Mouse (Mus musculus): ENCODE results near the gene Polr2i. TPM values are rescaled to one million over a fixed set of nuclear protein-coding genes. Genes with fewer than 3 reads are reported as not detected.

Polr2i gene
- total and polyA plus RNA-seq, 2 experiments from 2014 or later = 112 to 799 TPM

- Histone ChIP-seq H3K36me3 (replicated peaks; ENCODE audit: control insufficient read depth, insufficient read depth, low read length) (no peaks in the 10 kb centered on the region), H3K9me3 (replicated peaks; ENCODE audit: control insufficient read depth, low read length) (no peaks in the 10 kb centered on the region), H3K9ac (replicated peaks; ENCODE audit: low read depth, low read length) (no peak overlapping the region), H3K27me3 (ENCODE audit: control insufficient read depth, insufficient read depth, low read length) (no peaks in the 10 kb centered on the region), H3K4me2 (ENCODE audit: low read depth, low read length) (no peak overlapping the region), H3K4me1 (ENCODE audit: control insufficient read depth, insufficient read depth) (0 out of 2 replicates have a peak, but pooled peaks cover 9% of the 10 kb centered on the region), H3K4me3 (ENCODE audit: low read depth, low read length) (no peak overlapping the region), H3K27ac (ENCODE audit: low read depth) (no peak overlapping the region)
- TF ChIP-seq EP300 (IDR thresholded peaks at IDR 0.05; ENCODE audit: low read depth) (no peak), CTCF (IDR thresholded peaks at IDR 0.05; ENCODE audit: low read depth) (no peak)
- ATAC-seq (ENCODE audit: insufficient read depth, low read depth) (no peak), DNase-seq (ENCODE audit: low spot score) (no peak)
- WGBS = 70% methylated on average over 2 of the region's 2 CpGs
These were observed 14.5 kb upstream of the Polr2i start for GRCm38 (mm10) chr7:30217277-30217676.

DNA sequence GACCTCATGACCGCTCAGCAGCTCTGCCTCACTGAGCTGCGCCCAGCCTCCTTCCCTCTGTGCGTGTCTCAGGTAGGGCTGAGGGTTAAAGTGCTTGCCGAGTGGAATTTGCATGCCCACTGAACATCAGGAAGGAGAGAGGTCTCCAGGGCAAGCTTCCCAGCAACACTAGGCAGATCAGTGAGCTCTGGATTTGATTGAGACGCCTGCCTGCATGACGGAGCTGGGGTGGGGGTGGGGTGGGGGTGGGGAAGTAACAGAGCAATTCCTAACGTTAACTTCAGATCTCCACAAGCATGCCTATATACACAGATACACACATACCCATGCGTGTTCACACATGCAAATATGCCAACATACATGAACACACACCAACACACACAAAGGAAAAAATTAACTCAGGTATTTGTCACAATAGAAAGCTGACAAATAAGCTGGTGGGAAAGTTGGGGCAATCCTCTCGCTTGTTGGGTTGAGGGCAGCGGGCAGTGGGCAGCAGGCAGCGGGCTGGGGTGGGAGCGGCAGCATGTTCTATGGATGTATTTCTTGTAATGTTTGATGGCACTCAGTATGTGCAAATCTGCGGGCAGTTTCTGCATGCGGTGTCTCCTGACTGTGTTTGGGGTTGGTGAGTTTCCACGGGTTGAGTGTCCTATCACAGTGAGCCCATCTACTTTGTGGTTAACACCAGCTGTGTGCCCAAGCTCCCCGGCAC, 12.3 kb upstream of the Polr2i start:
- DNase-seq (ENCODE audit: low spot score) = peak; percentile 65
- 2% methylated on average over 16 of the region's 16 CpGs for WGBS
- H3K4me2 ChIP-seq (ENCODE audit: low read depth, low read length) = peak overlapping the region; percentile 94
- peak overlapping the region; percentile 72 for H3K9ac ChIP-seq (replicated peaks; ENCODE audit: low read depth, low read length)
- no peaks in the 10 kb centered on the region for H3K27me3 ChIP-seq (ENCODE audit: control insufficient read depth, insufficient read depth, low read length)
- peaks cover 10% of the 10 kb centered on the region for H3K36me3 ChIP-seq (replicated peaks; ENCODE audit: control insufficient read depth, insufficient read depth, low read length)
- peak overlapping the region; percentile 73 for H3K27ac ChIP-seq (ENCODE audit: low read depth)
- peak overlapping the region; percentile 54 for H3K4me3 ChIP-seq (ENCODE audit: low read depth, low read length)
- TF ChIP-seq CTCF (IDR thresholded peaks at IDR 0.05; ENCODE audit: low read depth) (no peak), EP300 (IDR thresholded peaks at IDR 0.05; ENCODE audit: low read depth) (no peak)
- 0 out of 2 replicates have a peak, but pooled peaks cover 9% of the 10 kb centered on the region for H3K4me1 ChIP-seq (ENCODE audit: control insufficient read depth, insufficient read depth)
- H3K9me3 ChIP-seq (replicated peaks; ENCODE audit: control insufficient read depth, low read length) = no peaks in the 10 kb centered on the region
- peak; percentile 67 for ATAC-seq (ENCODE audit: insufficient read depth, low read depth)

- no peak for TF ChIP-seq CTCF (IDR thresholded peaks at IDR 0.05; ENCODE audit: low read depth)
- TF ChIP-seq EP300 (IDR thresholded peaks at IDR 0.05; ENCODE audit: low read depth) = no peak
- no peaks in the 10 kb centered on the region for H3K27me3 ChIP-seq (ENCODE audit: control insufficient read depth, insufficient read depth, low read length)
- H3K4me2 ChIP-seq (ENCODE audit: low read depth, low read length) = peak overlapping the region; percentile 94
- DNase-seq (ENCODE audit: low spot score) (peak; percentile 46), ATAC-seq (ENCODE audit: insufficient read depth, low read depth) (peak; percentile 34; the same call in 1 of the 2 replicates)
- H3K9ac ChIP-seq (replicated peaks; ENCODE audit: low read depth, low read length) = peak overlapping the region; percentile 72
- peak overlapping the region; percentile 73 for H3K27ac ChIP-seq (ENCODE audit: low read depth)
- 0 out of 2 replicates have a peak, but pooled peaks cover 9% of the 10 kb centered on the region for H3K4me1 ChIP-seq (ENCODE audit: control insufficient read depth, insufficient read depth)
- WGBS = 20% methylated on average over 11 of the region's 11 CpGs
- H3K36me3 ChIP-seq (replicated peaks; ENCODE audit: control insufficient read depth, insufficient read depth, low read length) = peaks cover 12% of the 10 kb centered on the region
- peak overlapping the region; percentile 54 for H3K4me3 ChIP-seq (ENCODE audit: low read depth, low read length)
- H3K9me3 ChIP-seq (replicated peaks; ENCODE audit: control insufficient read depth, low read length) = no peaks in the 10 kb centered on the region
These were observed 11.8 kb upstream of the Polr2i start for GRCm38 (mm10) chr7:30220008-30220356.

GRCm38 (mm10) chr7:30221433-30221832, 10.3 kb upstream of the Polr2i start:
- no peak overlapping the region for H3K9ac ChIP-seq (replicated peaks; ENCODE audit: low read depth, low read length)
- peaks cover 21% of the 10 kb centered on the region for H3K36me3 ChIP-seq (replicated peaks; ENCODE audit: control insufficient read depth, insufficient read depth, low read length)
- no peak overlapping the region for H3K27ac ChIP-seq (ENCODE audit: low read depth)
- DNase-seq (ENCODE audit: low spot score) = no peak
- ATAC-seq (ENCODE audit: insufficient read depth, low read depth) = no peak
- H3K4me1 ChIP-seq (ENCODE audit: control insufficient read depth, insufficient read depth) = 0 out of 2 replicates have a peak, but pooled peaks cover 9% of the 10 kb centered on the region
- H3K27me3 ChIP-seq (ENCODE audit: control insufficient read depth, insufficient read depth, low read length) = no peaks in the 10 kb centered on the region
- no peak overlapping the region for H3K4me2 ChIP-seq (ENCODE audit: low read depth, low read length)
- TF ChIP-seq EP300 (IDR thresholded peaks at IDR 0.05; ENCODE audit: low read depth) = no peak
- TF ChIP-seq CTCF (IDR thresholded peaks at IDR 0.05; ENCODE audit: low read depth) = no peak
- 83% methylated on average over 3 of the region's 3 CpGs for WGBS
- no peak overlapping the region for H3K4me3 ChIP-seq (ENCODE audit: low read depth, low read length)
- H3K9me3 ChIP-seq (replicated peaks; ENCODE audit: control insufficient read depth, low read length) = no peaks in the 10 kb centered on the region

- 89% methylated on average over 5 of the region's 5 CpGs for WGBS
- Histone ChIP-seq H3K36me3 (replicated peaks; ENCODE audit: control insufficient read depth, insufficient read depth, low read length) (peaks cover 29% of the 10 kb centered on the region), H3K4me1 (ENCODE audit: control insufficient read depth, insufficient read depth) (0 out of 2 replicates have a peak, but pooled peaks cover 9% of the 10 kb centered on the region), H3K4me3 (ENCODE audit: low read depth, low read length) (no peak overlapping the region), H3K27me3 (ENCODE audit: control insufficient read depth, insufficient read depth, low read length) (no peaks in the 10 kb centered on the region), H3K9ac (replicated peaks; ENCODE audit: low read depth, low read length) (no peak overlapping the region), H3K27ac (ENCODE audit: low read depth) (no peak overlapping the region), H3K4me2 (ENCODE audit: low read depth, low read length) (no peak overlapping the region), H3K9me3 (replicated peaks; ENCODE audit: control insufficient read depth, low read length) (no peaks in the 10 kb centered on the region)
- no peak for TF ChIP-seq CTCF (IDR thresholded peaks at IDR 0.05; ENCODE audit: low read depth)
- no peak for TF ChIP-seq EP300 (IDR thresholded peaks at IDR 0.05; ENCODE audit: low read depth)
- DNase-seq (ENCODE audit: low spot score) (no peak), ATAC-seq (ENCODE audit: insufficient read depth, low read depth) (no peak)
These were observed 9.5 kb upstream of the Polr2i start for GRCm38 (mm10) chr7:30222205-30222604.

Data from heart, postnatal 0 days (tissue).